Mouse (Mus musculus) intestine, embryonic 16.5 days (tissue): Measurements from ENCODE around the gene Rasgrp4. TPM values are rescaled to one million over a fixed set of nuclear protein-coding genes. Genes with fewer than 3 reads are reported as not detected.
A peak's percentile ranks its signal among the peaks of the same experiment; 100 is the strongest.
"Not testable (repeated sequence)": the region's sequence is repeated elsewhere in the genome, so short reads cannot be mapped to it uniquely, and the experiment has no call there.

Source experiments
- ATAC-seq: fragments of 200-750 bp; cut with Nextera tagmentation; 2 replicates; pipeline ENCODE4 v1.8.0; 2017; ENCODE audit warnings: moderate TSS enrichment, moderate library complexity
- H3K27ac ChIP-seq: fragments of 300-500 bp; sonication (generic); 2 replicates; pipeline ENCODE4 v1.5.1; 2014; ENCODE audit warnings: mild to moderate bottlenecking, low read length
- H3K27me3 ChIP-seq: fragments of 300-500 bp; sonication (generic); replicated peaks from 2 replicates; pipeline ENCODE4 v1.6.1; 2014; ENCODE audit warnings: low read length, control low read depth, mixed read lengths; ENCODE audit not compliant: control insufficient read depth, insufficient read depth
- H3K36me3 ChIP-seq: fragments of 300-500 bp; sonication (generic); 2 replicates; pipeline ENCODE4 v1.6.1; 2014; ENCODE audit warnings: low read length, control low read depth; ENCODE audit not compliant: control insufficient read depth, insufficient read depth
- H3K4me1 ChIP-seq: fragments of 300-500 bp; sonication (generic); 2 replicates; pipeline ENCODE4 v1.6.1; 2014; ENCODE audit warnings: low read length, control low read depth, mixed read lengths; ENCODE audit not compliant: control insufficient read depth, insufficient read depth
- H3K4me2 ChIP-seq: fragments of 300-500 bp; sonication (generic); 2 replicates; pipeline ENCODE4 v1.6.1; 2014; ENCODE audit warnings: low read depth, low read length, control low read depth
- H3K4me3 ChIP-seq: fragments of 300-500 bp; sonication (generic); 2 replicates; pipeline ENCODE4 v1.5.1; 2014; ENCODE audit warnings: mild to moderate bottlenecking, low read length
- H3K9ac ChIP-seq: fragments of 300-500 bp; sonication (generic); 2 replicates; pipeline ENCODE4 v1.6.1; 2014; ENCODE audit warnings: low read depth, low read length
- H3K9me3 ChIP-seq: fragments of 300-500 bp; sonication (generic); 2 replicates; pipeline ENCODE4 v1.6.1; 2016; ENCODE audit warnings: low read length, control low read depth; ENCODE audit not compliant: control insufficient read depth
- WGBS: fragments of 180-500 bp; shearing (Covaris S2); extraction: QIAGEN DNeasy Blood & Tissue Kit; methylation state at CpG from one replicate; pipeline ENCODE4 v1.1.7; 2014; 5-methylcytosine and 5-hydroxymethylcytosine counted together
- polyA plus RNA-seq: library from polyadenylated mRNA; unstranded; fragments of >200 nt; fragmentation: Nextera tagmentation; extraction: Ambion mirVana; gene quantifications from 2 replicates; pipeline ENCODE4 v1.2.1, GENCODE M21; 2015

Gene Rasgrp4
- polyA plus RNA-seq, 1 experiment from 2014 or later, result 0.43 TPM

- no peak overlapping the region for H3K27ac ChIP-seq
- no peak for ATAC-seq
- H3K4me1 ChIP-seq, result peaks cover 12% of the 10 kb centered on the region
- H3K9ac ChIP-seq, result no peak overlapping the region
- H3K36me3 ChIP-seq, result no peaks in the 10 kb centered on the region
- no peak overlapping the region for H3K4me2 ChIP-seq
- no peak overlapping the region for H3K4me3 ChIP-seq
- H3K27me3 ChIP-seq, result no peaks in the 10 kb centered on the region
- WGBS, result 80% methylated on average over 1 of the region's 1 CpGs
- H3K9me3 ChIP-seq, result no peaks in the 10 kb centered on the region
These were observed 15.1 kb upstream of the Rasgrp4 start for GRCm38 (mm10) chr7:29119526-29119925.

- H3K4me2 ChIP-seq, result no peak overlapping the region
- H3K36me3 ChIP-seq, result no peaks in the 10 kb centered on the region
- H3K27ac ChIP-seq, result no peak overlapping the region
- no peak overlapping the region for H3K4me3 ChIP-seq
- H3K9ac ChIP-seq, result no peak overlapping the region
- no peak for ATAC-seq
- no peaks in the 10 kb centered on the region for H3K9me3 ChIP-seq
- H3K4me1 ChIP-seq, result peaks cover 20% of the 10 kb centered on the region
- WGBS, result 91% methylated on average over 9 of the region's 9 CpGs
- no peaks in the 10 kb centered on the region for H3K27me3 ChIP-seq
These were observed 11.8 kb upstream of the Rasgrp4 start for GRCm38 (mm10) chr7:29122821-29123220.

- Histone ChIP-seq H3K4me1 (peaks cover 20% of the 10 kb centered on the region), H3K9me3 (no peaks in the 10 kb centered on the region), H3K36me3 (no peaks in the 10 kb centered on the region), H3K9ac (no peak overlapping the region), H3K4me2 (peak overlapping the region; percentile 95; the same call in 1 of the 2 replicates), H3K4me3 (0 out of 2 replicates have a peak overlapping the region, but pooled peaks have one; percentile 53), H3K27ac (no peak overlapping the region), H3K27me3 (no peaks in the 10 kb centered on the region)
- ATAC-seq, result peak; percentile 41
- 43% methylated on average over 5 of the region's 5 CpGs for WGBS
These were observed 10.9 kb upstream of the Rasgrp4 start for GRCm38 (mm10) chr7:29123531-29124358.

GRCm38 (mm10) chr7:29124970-29125369 lies 9.7 kb upstream of the Rasgrp4 start, which contains the start of gene Ryr1:
Gene Ryr1 (minus strand): TSS chr7:29125179.
- Histone ChIP-seq H3K27ac (no peak within 1 kb of the TSS), H3K4me1 (peaks cover 20% of the 10 kb centered on the region), H3K4me2 (peak within 1 kb of the TSS; percentile 95), H3K9me3 (no peaks in the 10 kb centered on the region), H3K4me3 (peak within 1 kb of the TSS; percentile 53), H3K36me3 (no peaks in the 10 kb centered on the region), H3K27me3 (no peaks in the 10 kb centered on the region), H3K9ac (peak within 1 kb of the TSS; percentile 61)
- peak; percentile 90 for ATAC-seq
- WGBS, result 2% methylated on average over 16 of the region's 16 CpGs

GRCm38 (mm10) chr7:29126173-29126915 lies 8.3 kb upstream of the Rasgrp4 start:
- H3K4me3 ChIP-seq, result no peak overlapping the region
- no peaks in the 10 kb centered on the region for H3K27me3 ChIP-seq
- WGBS, result 14% methylated on average over 7 of the region's 7 CpGs
- no peak overlapping the region for H3K9ac ChIP-seq
- no peaks in the 10 kb centered on the region for H3K36me3 ChIP-seq
- peak; percentile 21; the same call in 1 of the 2 replicates for ATAC-seq
- H3K27ac ChIP-seq, result no peak overlapping the region
- H3K4me1 ChIP-seq, result peaks cover 20% of the 10 kb centered on the region
- H3K4me2 ChIP-seq, result no peak overlapping the region
- no peaks in the 10 kb centered on the region for H3K9me3 ChIP-seq

- H3K4me2 ChIP-seq, result no peak overlapping the region
- no peaks in the 10 kb centered on the region for H3K36me3 ChIP-seq
- H3K4me1 ChIP-seq, result peaks cover 16% of the 10 kb centered on the region
- no peaks in the 10 kb centered on the region for H3K27me3 ChIP-seq
- no peak overlapping the region for H3K9ac ChIP-seq
- no peak for ATAC-seq
- WGBS, result 76% methylated on average over 2 of the region's 2 CpGs
- H3K4me3 ChIP-seq, result no peak overlapping the region
- no peaks in the 10 kb centered on the region for H3K9me3 ChIP-seq
- H3K27ac ChIP-seq, result no peak overlapping the region
These were observed 5.9 kb upstream of the Rasgrp4 start for GRCm38 (mm10) chr7:29128725-29129124.

GRCm38 (mm10) chr7:29134230-29134629 lies 421 bp upstream of the Rasgrp4 start:
- peaks cover 3% of the 10 kb centered on the region for H3K4me1 ChIP-seq
- no peak overlapping the region for H3K27ac ChIP-seq
- H3K9me3 ChIP-seq, result no peaks in the 10 kb centered on the region
- no peak for ATAC-seq
- no peaks in the 10 kb centered on the region for H3K36me3 ChIP-seq
- H3K4me3 ChIP-seq, result peak overlapping the region; percentile 26; the same call in 1 of the 2 replicates
- peak overlapping the region; percentile 48 for H3K4me2 ChIP-seq
- no peak overlapping the region; the same call in 1 of the 2 replicates for H3K9ac ChIP-seq
- WGBS, result 5% methylated on average over 4 of the region's 4 CpGs
- H3K27me3 ChIP-seq, result no peaks in the 10 kb centered on the region

GRCm38 (mm10) chr7:29137429-29137828 lies 2.8 kb downstream of the Rasgrp4 start:
- Histone ChIP-seq H3K36me3 (no peaks in the 10 kb centered on the region), H3K4me2 (no peak overlapping the region), H3K4me1 (peaks cover 3% of the 10 kb centered on the region), H3K4me3 (no peak overlapping the region), H3K9me3 (no peaks in the 10 kb centered on the region), H3K9ac (no peak overlapping the region), H3K27ac (no peak overlapping the region), H3K27me3 (no peaks in the 10 kb centered on the region)
- WGBS, result 37% methylated on average over 16 of the region's 16 CpGs
- no peak for ATAC-seq

- H3K9ac ChIP-seq, H3K27ac ChIP-seq, ATAC-seq, H3K9me3 ChIP-seq, H3K4me1 ChIP-seq, H3K27me3 ChIP-seq, H3K4me3 ChIP-seq, H3K4me2 ChIP-seq, H3K36me3 ChIP-seq: not testable (repeated sequence)
- 89% methylated on average over 3 of the region's 4 CpGs for WGBS
These were observed 4.6 kb downstream of the Rasgrp4 start for GRCm38 (mm10) chr7:29139237-29139636.
